Mouse (Mus musculus): Measurements from ENCODE around the gene Kank2. TPM values are rescaled to one million over a fixed set of nuclear protein-coding genes. Genes with fewer than 3 reads are reported as not detected.
A peak's percentile ranks its signal among the peaks of the same experiment; 100 is the strongest.

Gene Kank2
- polyA plus RNA-seq, 1 experiment from 2014 or later = 4.9 TPM

DNA sequence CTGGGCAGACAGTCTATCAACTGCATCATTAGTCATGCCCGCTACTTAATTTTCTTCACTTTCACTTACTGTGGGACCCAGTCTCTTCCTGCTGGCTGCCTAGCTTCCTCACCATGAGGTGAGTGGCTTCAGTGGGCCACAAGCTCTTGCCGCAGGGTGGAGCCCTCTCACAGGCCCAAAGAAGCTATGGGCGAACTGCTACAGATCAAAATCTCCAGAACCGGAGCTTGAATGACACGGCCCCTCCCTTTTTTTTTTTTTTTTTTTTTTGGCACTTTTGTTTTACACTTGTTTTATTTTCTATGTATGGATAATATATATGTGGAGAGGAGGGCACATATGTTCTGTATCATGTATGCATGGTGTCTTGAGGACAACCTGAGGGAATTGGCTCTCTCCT is 12.6 kb upstream of the Kank2 start:
- H3K27ac ChIP-seq (replicated peaks) = no peak overlapping the region
- no peaks in the 10 kb centered on the region for H3K4me1 ChIP-seq
- no peaks in the 10 kb centered on the region for H3K36me3 ChIP-seq
- ATAC-seq (ENCODE audit: low FRiP score) = no peak
- H3K4me2 ChIP-seq = no peak overlapping the region
- WGBS = 91% methylated on average over 5 of the region's 5 CpGs
- no peak overlapping the region for H3K9ac ChIP-seq (replicated peaks)
- H3K27me3 ChIP-seq (replicated peaks) = no peaks in the 10 kb centered on the region
- no peak overlapping the region for H3K4me3 ChIP-seq (replicated peaks)
- H3K9me3 ChIP-seq (replicated peaks) = no peaks in the 10 kb centered on the region

DNA sequence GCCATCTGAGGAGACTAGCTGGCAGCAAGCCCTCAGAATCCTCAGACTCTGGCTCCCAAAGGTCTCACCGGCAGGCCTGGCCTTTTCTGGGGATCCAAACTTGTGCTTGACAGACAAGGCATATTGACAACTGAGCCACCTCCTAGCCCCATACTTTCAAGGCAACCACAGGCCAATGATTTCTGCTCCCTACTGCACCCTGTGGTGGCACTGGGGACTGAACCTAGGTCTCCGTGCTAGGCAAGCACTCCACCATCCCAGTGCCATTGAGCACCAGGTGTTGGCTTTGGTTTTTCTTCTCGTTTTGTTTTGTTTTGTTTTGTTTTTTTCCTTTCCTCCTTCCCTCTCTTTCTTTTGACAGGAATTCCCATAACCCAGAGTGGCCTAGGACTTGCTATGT is 10.0 kb upstream of the Kank2 start:
- Histone ChIP-seq H3K27me3 (replicated peaks) (no peaks in the 10 kb centered on the region), H3K9ac (replicated peaks) (no peak overlapping the region), H3K4me3 (replicated peaks) (no peak overlapping the region), H3K36me3 (no peaks in the 10 kb centered on the region), H3K9me3 (replicated peaks) (no peaks in the 10 kb centered on the region), H3K4me2 (no peak overlapping the region), H3K4me1 (peaks cover 4% of the 10 kb centered on the region; the same call in 1 of the 2 replicates), H3K27ac (replicated peaks) (no peak overlapping the region)
- 80% methylated on average over 3 of the region's 3 CpGs for WGBS
- no peak for ATAC-seq (ENCODE audit: low FRiP score)

DNA sequence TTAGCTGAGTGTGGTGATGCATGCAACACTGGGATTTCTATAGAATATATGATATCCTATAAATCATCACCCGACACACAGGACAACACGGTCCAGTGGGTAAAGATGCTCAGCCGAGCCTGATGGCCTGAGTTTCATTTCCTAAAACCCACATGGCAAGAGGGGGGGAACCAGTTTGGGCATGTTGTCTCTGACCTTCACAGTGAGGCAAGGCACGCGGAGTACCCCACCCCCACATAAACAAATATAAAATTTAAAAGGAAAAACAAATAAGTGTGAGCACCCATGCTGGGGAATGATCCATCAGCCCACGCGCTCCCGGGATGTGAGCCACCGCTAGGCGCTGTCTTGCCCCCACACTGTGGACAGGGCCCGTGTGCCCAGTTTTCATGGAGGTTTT is 8.4 kb upstream of the Kank2 start:
- no peaks in the 10 kb centered on the region for H3K36me3 ChIP-seq
- no peak overlapping the region for H3K27ac ChIP-seq (replicated peaks)
- H3K27me3 ChIP-seq (replicated peaks) = no peaks in the 10 kb centered on the region
- peaks cover 4% of the 10 kb centered on the region; the same call in 1 of the 2 replicates for H3K4me1 ChIP-seq
- H3K9ac ChIP-seq (replicated peaks) = no peak overlapping the region
- no peak for ATAC-seq (ENCODE audit: low FRiP score)
- no peak overlapping the region for H3K4me3 ChIP-seq (replicated peaks)
- H3K4me2 ChIP-seq = no peak overlapping the region
- no peaks in the 10 kb centered on the region for H3K9me3 ChIP-seq (replicated peaks)
- WGBS = 78% methylated on average over 11 of the region's 11 CpGs

DNA sequence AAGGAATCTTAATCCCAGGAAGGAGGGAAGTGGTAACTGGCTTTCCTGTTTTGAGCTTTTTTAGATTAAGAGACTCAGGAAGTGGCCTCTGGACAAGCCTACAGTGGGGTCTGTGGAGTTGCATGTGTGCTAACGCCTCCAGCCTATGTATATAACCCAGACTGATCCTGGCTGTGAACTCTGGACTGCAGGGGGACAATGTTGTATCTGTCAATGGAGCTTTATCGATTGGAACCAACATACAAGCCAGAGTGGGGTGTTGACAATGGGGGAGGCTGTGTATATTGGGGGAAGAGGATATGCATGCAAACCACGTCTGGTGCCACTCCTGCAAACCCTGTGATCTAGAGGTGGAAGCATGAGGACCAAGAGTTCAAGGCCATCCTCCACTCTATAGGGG is 7.8 kb upstream of the Kank2 start:
- peaks cover 4% of the 10 kb centered on the region; the same call in 1 of the 2 replicates for H3K4me1 ChIP-seq
- ATAC-seq (ENCODE audit: low FRiP score) = no peak
- H3K4me3 ChIP-seq (replicated peaks) = no peak overlapping the region
- no peaks in the 10 kb centered on the region for H3K36me3 ChIP-seq
- no peak overlapping the region for H3K4me2 ChIP-seq
- no peaks in the 10 kb centered on the region for H3K9me3 ChIP-seq (replicated peaks)
- no peaks in the 10 kb centered on the region for H3K27me3 ChIP-seq (replicated peaks)
- no peak overlapping the region for H3K27ac ChIP-seq (replicated peaks)
- WGBS = 68% methylated on average over 3 of the region's 3 CpGs
- no peak overlapping the region for H3K9ac ChIP-seq (replicated peaks)

DNA sequence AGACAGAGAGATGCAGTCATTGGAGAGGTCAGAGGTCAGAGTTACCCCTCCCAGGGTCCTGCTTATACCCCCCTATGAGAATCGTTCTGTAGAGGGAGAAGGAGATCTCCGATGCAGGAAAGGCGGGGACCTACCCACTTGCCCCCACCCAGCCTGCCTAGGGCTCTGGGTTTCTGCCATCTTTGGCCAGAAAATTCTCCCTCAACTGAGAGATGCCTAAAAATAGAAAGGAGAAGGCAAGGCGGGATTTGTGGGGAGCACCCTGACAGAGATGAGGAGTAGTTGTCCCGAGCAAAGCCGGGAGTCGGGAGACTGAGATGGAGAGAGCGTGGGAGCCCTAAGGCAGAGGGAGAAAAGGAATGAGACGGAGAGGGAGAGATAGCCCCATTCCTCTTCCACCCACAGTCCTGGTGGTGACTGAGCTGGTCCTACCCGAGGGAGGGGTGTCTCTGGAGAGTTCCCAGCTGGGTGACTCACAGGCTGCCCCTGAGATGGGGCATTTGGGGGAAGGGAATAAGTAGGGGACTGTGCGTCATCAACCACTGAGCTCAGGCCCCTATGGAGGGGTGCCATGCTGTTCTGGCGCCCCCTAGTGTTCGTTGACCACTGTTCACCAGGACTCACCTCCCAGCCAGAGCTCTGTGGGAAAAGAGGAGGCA is 5.6 kb upstream of the Kank2 start:
- Histone ChIP-seq H3K27ac (replicated peaks) (0 out of 2 replicates have a peak overlapping the region, but pooled peaks have one; percentile 1), H3K4me2 (peak overlapping the region; percentile 17; the same call in 1 of the 2 replicates), H3K4me3 (replicated peaks) (no peak overlapping the region), H3K27me3 (replicated peaks) (no peaks in the 10 kb centered on the region), H3K4me1 (peaks cover 4% of the 10 kb centered on the region; the same call in 1 of the 2 replicates), H3K9me3 (replicated peaks) (no peaks in the 10 kb centered on the region), H3K36me3 (no peaks in the 10 kb centered on the region), H3K9ac (replicated peaks) (no peak overlapping the region)
- 43% methylated on average over 13 of the region's 13 CpGs for WGBS
- peak; percentile 83 for ATAC-seq (ENCODE audit: low FRiP score)

DNA sequence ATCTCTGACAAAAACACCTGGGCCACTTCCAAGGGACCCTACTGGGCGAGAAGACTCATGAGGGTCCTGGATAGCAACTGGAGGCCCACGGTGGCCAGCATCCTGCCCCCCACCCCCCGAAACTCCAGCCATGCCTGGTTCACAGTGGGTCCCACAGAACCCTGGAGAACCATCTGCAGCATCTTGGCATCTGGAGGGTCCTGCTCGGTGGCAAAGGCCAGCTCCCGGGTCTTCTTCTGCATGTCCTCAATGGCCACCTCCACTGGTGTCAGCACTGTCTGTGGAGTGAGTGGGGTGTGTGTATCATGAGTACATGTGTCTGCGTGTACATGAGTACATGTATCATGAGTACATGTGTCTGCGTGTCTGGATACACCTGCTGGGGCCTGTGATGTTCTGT is 3.0 kb upstream of the Kank2 start:
- H3K4me3 ChIP-seq (replicated peaks) = no peak overlapping the region
- 0 out of 2 replicates have a peak, but pooled peaks cover 5% of the 10 kb centered on the region for H3K27me3 ChIP-seq (replicated peaks)
- H3K9ac ChIP-seq (replicated peaks) = no peak overlapping the region
- 93% methylated on average over 7 of the region's 7 CpGs for WGBS
- H3K9me3 ChIP-seq (replicated peaks) = no peaks in the 10 kb centered on the region
- ATAC-seq (ENCODE audit: low FRiP score) = no peak
- no peaks in the 10 kb centered on the region for H3K36me3 ChIP-seq
- peaks cover 16% of the 10 kb centered on the region for H3K4me1 ChIP-seq
- H3K4me2 ChIP-seq = no peak overlapping the region
- H3K27ac ChIP-seq (replicated peaks) = no peak overlapping the region

DNA sequence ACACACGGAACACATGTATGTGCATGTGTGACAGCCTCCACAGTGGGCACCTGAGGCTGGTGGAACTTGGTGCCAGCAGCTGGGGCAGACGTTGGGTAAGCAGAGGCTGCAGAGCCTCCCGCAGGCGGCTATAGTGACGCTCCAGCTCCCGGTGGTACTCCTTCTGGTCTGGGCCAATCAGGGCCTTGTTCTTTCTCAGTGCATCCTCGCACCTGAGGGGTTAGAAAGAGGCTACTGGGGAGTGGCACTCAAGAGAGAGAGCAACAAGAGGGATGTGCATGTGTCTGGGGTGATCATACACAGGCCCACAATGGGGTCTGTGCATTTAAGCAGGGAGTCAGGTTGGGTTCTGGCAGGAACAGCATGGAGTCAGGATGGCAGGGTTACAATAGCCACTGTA is 2.6 kb upstream of the Kank2 start:
- 82% methylated on average over 7 of the region's 7 CpGs for WGBS
- H3K4me1 ChIP-seq = peaks cover 19% of the 10 kb centered on the region

DNA sequence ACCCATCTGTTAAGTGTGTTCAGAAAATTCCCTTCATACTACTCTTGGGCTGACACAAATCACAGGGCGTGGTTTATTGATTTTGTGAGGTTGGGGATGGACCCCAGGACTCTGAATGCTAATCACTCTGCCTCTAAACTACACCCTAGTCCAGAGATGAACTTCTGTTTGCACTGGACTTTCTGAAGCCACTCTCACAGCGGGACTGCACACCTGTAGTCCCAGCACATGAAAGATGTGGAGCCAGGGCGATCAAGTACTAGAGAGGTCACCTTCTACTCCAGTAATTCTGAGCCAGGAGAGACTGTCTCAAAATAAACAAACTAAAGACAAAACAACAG is 436 bp upstream of the Kank2 start:
- Histone ChIP-seq H3K9ac (replicated peaks) (no peak overlapping the region), H3K27ac (replicated peaks) (no peak overlapping the region), H3K27me3 (replicated peaks) (0 out of 2 replicates have a peak, but pooled peaks cover 5% of the 10 kb centered on the region), H3K9me3 (replicated peaks) (no peaks in the 10 kb centered on the region), H3K4me2 (peak overlapping the region; percentile 93), H3K4me1 (peaks cover 19% of the 10 kb centered on the region), H3K36me3 (no peaks in the 10 kb centered on the region), H3K4me3 (replicated peaks) (peak overlapping the region; percentile 72)
- WGBS = 54% methylated on average over 3 of the region's 3 CpGs
- no peak for ATAC-seq (ENCODE audit: low FRiP score)

More for the DNA sequence above, 2.6 kb upstream of the Kank2 start:
- H3K9me3 ChIP-seq (replicated peaks) = no peaks in the 10 kb centered on the region
- H3K36me3 ChIP-seq = no peaks in the 10 kb centered on the region
- H3K4me3 ChIP-seq (replicated peaks) = no peak overlapping the region
- 0 out of 2 replicates have a peak, but pooled peaks cover 5% of the 10 kb centered on the region for H3K27me3 ChIP-seq (replicated peaks)
- no peak for ATAC-seq (ENCODE audit: low FRiP score)
- H3K4me2 ChIP-seq = no peak overlapping the region
- no peak overlapping the region for H3K27ac ChIP-seq (replicated peaks)
- no peak overlapping the region for H3K9ac ChIP-seq (replicated peaks)

DNA sequence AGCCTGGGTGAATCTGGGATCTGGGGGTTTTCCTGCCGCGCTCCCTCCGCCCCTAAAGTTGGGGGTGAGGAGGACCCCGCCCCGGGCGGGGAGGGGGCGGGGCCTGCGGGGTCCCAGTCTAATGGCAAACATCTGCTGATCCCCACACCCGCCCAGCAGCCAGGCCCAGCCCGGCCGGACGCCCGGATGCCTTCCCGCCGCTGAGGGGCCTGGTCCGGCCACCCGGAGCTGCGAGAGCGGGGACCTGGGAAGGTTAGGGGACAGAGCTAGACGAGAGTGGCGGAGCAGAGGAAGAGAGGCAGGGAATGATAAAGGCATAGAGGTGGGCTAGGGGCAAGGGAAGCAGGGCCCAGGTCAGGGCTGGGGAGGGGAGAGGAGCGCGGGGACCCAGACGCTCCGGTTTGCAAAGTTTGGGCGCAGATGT is 611 bp downstream of the Kank2 start:
- Histone ChIP-seq H3K36me3 (no peaks in the 10 kb centered on the region), H3K27ac (replicated peaks) (peak overlapping the region; percentile 77), H3K9ac (replicated peaks) (peak overlapping the region; percentile 62), H3K4me1 (peaks cover 22% of the 10 kb centered on the region), H3K4me3 (replicated peaks) (peak overlapping the region; percentile 72), H3K9me3 (replicated peaks) (no peaks in the 10 kb centered on the region), H3K4me2 (peak overlapping the region; percentile 93), H3K27me3 (replicated peaks) (0 out of 2 replicates have a peak, but pooled peaks cover 5% of the 10 kb centered on the region)
- ATAC-seq (ENCODE audit: low FRiP score) = peak; percentile 22; the same call in 1 of the 2 replicates
- WGBS = under 1% methylated on average over 25 of the region's 26 CpGs

DNA sequence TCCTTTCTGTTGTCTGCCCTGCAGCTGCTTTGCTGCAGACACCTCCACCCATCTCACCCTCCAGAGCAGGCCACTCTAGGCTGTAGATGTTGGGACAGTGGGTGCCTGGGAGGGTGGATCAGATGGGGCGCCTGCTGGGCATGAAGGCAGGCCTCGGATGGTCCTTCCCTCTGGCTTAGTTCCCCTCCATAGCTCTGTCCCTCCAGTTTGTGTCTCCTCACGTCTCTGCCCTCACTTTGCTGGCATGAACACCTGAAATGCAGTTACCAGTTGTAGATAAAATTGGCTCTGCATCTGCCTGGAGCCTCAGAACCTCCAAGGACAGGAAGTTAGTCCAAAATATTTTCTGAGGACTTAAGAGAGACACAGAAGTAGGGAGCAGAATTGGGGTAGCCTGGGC is 1.6 kb downstream of the Kank2 start:
- Histone ChIP-seq H3K4me3 (replicated peaks) (no peak overlapping the region), H3K9ac (replicated peaks) (no peak overlapping the region), H3K4me1 (peaks cover 29% of the 10 kb centered on the region), H3K27ac (replicated peaks) (no peak overlapping the region), H3K9me3 (replicated peaks) (no peaks in the 10 kb centered on the region), H3K4me2 (peak overlapping the region; percentile 93), H3K36me3 (no peaks in the 10 kb centered on the region), H3K27me3 (replicated peaks) (0 out of 2 replicates have a peak, but pooled peaks cover 5% of the 10 kb centered on the region)
- no peak for ATAC-seq (ENCODE audit: low FRiP score)
- 81% methylated on average over 3 of the region's 3 CpGs for WGBS

DNA sequence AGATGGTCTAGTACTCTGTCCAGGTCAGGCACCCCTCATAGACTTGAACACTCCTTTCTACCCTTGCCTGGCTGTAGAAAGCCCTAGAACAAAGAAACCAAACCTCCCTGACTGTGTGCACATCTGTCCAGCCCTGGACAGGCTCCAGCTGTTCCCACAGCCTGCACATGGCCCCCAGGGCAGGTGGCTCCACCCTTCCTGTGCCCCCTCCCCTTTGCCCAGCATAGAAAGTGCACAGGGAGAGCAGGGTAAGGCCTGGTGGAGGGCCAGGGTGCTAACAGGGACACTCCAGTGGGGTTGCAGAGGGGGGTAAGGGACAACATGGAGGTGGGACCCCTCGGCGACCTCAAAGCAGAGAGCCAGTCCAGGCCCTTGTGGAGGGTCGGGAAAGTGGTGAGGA is 2.3 kb downstream of the Kank2 start:
- Histone ChIP-seq H3K27me3 (replicated peaks) (0 out of 2 replicates have a peak, but pooled peaks cover 5% of the 10 kb centered on the region), H3K4me1 (peaks cover 32% of the 10 kb centered on the region), H3K36me3 (no peaks in the 10 kb centered on the region), H3K9ac (replicated peaks) (0 out of 2 replicates have a peak overlapping the region, but pooled peaks have one; percentile 17), H3K4me3 (replicated peaks) (no peak overlapping the region), H3K27ac (replicated peaks) (no peak overlapping the region), H3K4me2 (peak overlapping the region; percentile 93), H3K9me3 (replicated peaks) (no peaks in the 10 kb centered on the region)
- WGBS = 55% methylated on average over 3 of the region's 3 CpGs
- no peak for ATAC-seq (ENCODE audit: low FRiP score)

DNA sequence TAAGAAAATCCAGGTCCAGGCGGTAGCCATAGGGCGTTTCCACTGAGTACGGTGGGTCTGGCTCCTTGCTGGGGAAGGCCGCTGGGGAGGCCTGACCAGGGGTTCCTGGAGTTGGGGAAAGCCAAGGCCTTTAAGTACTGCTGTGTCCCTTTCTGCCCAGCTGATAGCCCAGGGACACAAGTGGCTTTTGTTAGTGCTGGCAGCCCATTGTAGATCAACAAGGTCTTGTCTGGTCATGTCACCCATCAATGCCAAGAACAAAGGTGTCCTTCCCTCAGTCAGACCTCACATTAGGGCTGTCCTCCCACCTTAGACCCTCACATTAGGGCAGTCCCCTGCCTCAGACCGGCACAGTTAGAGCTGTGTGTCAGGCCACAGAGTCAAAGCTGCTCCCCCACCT is 3.0 kb downstream of the Kank2 start:
- H3K4me1 ChIP-seq = peaks cover 32% of the 10 kb centered on the region
- ATAC-seq (ENCODE audit: low FRiP score) = no peak
- no peaks in the 10 kb centered on the region for H3K36me3 ChIP-seq
- H3K27me3 ChIP-seq (replicated peaks) = 0 out of 2 replicates have a peak, but pooled peaks cover 5% of the 10 kb centered on the region
- no peak overlapping the region for H3K27ac ChIP-seq (replicated peaks)
- 0 out of 2 replicates have a peak overlapping the region, but pooled peaks have one; percentile 17 for H3K9ac ChIP-seq (replicated peaks)
- H3K4me2 ChIP-seq = peak overlapping the region; percentile 93; the same call in 1 of the 2 replicates
- H3K4me3 ChIP-seq (replicated peaks) = no peak overlapping the region
- WGBS = 81% methylated on average over 5 of the region's 5 CpGs
- H3K9me3 ChIP-seq (replicated peaks) = no peaks in the 10 kb centered on the region

Data from neural tube, embryonic 15.5 days (tissue).